Mouse (Mus musculus) megakaryocyte, embryonic 14.5 days (primary cell): ENCODE data around the gene Asxl1. TPM values are rescaled to one million over a fixed set of nuclear protein-coding genes. Genes with fewer than 3 reads are reported as not detected.
A peak's percentile ranks its signal among the peaks of the same experiment; 100 is the strongest.

Experiments used
- H3K27me3 ChIP-seq: replicated peaks from 2 replicates; pipeline ENCODE3; 2012; ENCODE audit warnings: inconsistent platforms
- H3K36me3 ChIP-seq: replicated peaks from 2 replicates; pipeline ENCODE3; 2012; ENCODE audit warnings: low read length, inconsistent platforms, mixed read lengths
- H3K4me1 ChIP-seq: 2 replicates; pipeline ENCODE4 v1.6.1; 2012; ENCODE audit warnings: inconsistent platforms
- H3K4me3 ChIP-seq: replicated peaks from 2 replicates; pipeline ENCODE3; 2012; ENCODE audit warnings: moderate library complexity, mild to moderate bottlenecking, inconsistent platforms
- H3K9me3 ChIP-seq: 2 replicates; pipeline ENCODE4 v1.6.1; 2012; ENCODE audit warnings: inconsistent platforms
- FLI1 ChIP-seq: IDR thresholded peaks from 2 replicates; pipeline ENCODE4 v1.6.1; 2012; ENCODE audit warnings: low read length, inconsistent platforms, mixed read lengths
- GATA1 ChIP-seq: IDR thresholded peaks from 3 replicates; pipeline ENCODE4 v1.6.1; 2012; ENCODE audit warnings: mixed read lengths, low read length, inconsistent platforms, borderline replicate concordance
- polyA plus RNA-seq: library from polyadenylated mRNA; stranded (reverse); fragments of >175 nt; gene quantifications from 2 replicates; pipeline ENCODE4 v1.2.3, GENCODE M21; 2012; ENCODE audit warnings: low replicate concordance; ENCODE audit not compliant: insufficient read depth

Gene Asxl1
- 1.3 and 2.1 TPM in 2 replicates for polyA plus RNA-seq

GRCm38 (mm10) chr2:153345454-153346220, at the start of gene Asxl1:
Gene Asxl1 (plus strand): TSS chr2:153345829.
- TF ChIP-seq GATA1 (no peak), FLI1 (no peak)
- Histone ChIP-seq H3K4me3 (peak within 1 kb of the TSS; percentile 96), H3K27me3 (no peaks in the 10 kb centered on the region), H3K4me1 (peaks cover 49% of the 10 kb centered on the region), H3K9me3 (no peaks in the 10 kb centered on the region), H3K36me3 (peaks cover 6% of the 10 kb centered on the region)

GRCm38 (mm10) chr2:153297771-153298170, 47.9 kb upstream of the Asxl1 start:
- no peak overlapping the region for H3K4me3 ChIP-seq
- no peak for TF ChIP-seq FLI1
- no peaks in the 10 kb centered on the region for H3K27me3 ChIP-seq
- no peaks in the 10 kb centered on the region for H3K9me3 ChIP-seq
- H3K36me3 ChIP-seq, result peaks cover 19% of the 10 kb centered on the region
- peaks cover 38% of the 10 kb centered on the region for H3K4me1 ChIP-seq

GRCm38 (mm10) chr2:153298460-153298859, 47.2 kb upstream of the Asxl1 start:
- H3K9me3 ChIP-seq, result no peaks in the 10 kb centered on the region
- H3K27me3 ChIP-seq, result no peaks in the 10 kb centered on the region
- TF ChIP-seq GATA1 (no peak), FLI1 (no peak)
- peaks cover 19% of the 10 kb centered on the region for H3K36me3 ChIP-seq
- H3K4me1 ChIP-seq, result peaks cover 36% of the 10 kb centered on the region
- no peak overlapping the region for H3K4me3 ChIP-seq

- no peak for TF ChIP-seq GATA1
- no peak for TF ChIP-seq FLI1
- H3K9me3 ChIP-seq, result no peaks in the 10 kb centered on the region
- H3K4me3 ChIP-seq, result peak overlapping the region; percentile 21
- peaks cover 18% of the 10 kb centered on the region for H3K36me3 ChIP-seq
- H3K27me3 ChIP-seq, result no peaks in the 10 kb centered on the region
- H3K4me1 ChIP-seq, result peaks cover 32% of the 10 kb centered on the region
Measured at GRCm38 (mm10) chr2:153298863-153299262, 46.8 kb upstream of the Asxl1 start.

- H3K36me3 ChIP-seq, result peaks cover 2% of the 10 kb centered on the region
- H3K27me3 ChIP-seq, result no peaks in the 10 kb centered on the region
- H3K4me3 ChIP-seq, result no peak overlapping the region
- H3K9me3 ChIP-seq, result no peaks in the 10 kb centered on the region
- no peak for TF ChIP-seq GATA1
- H3K4me1 ChIP-seq, result peaks cover 35% of the 10 kb centered on the region
Measured at GRCm38 (mm10) chr2:153301123-153301522, 44.5 kb upstream of the Asxl1 start.

- TF ChIP-seq FLI1 (no peak), GATA1 (no peak)
- Histone ChIP-seq H3K4me1 (peaks cover 16% of the 10 kb centered on the region), H3K27me3 (no peaks in the 10 kb centered on the region), H3K36me3 (no peaks in the 10 kb centered on the region), H3K4me3 (no peak overlapping the region), H3K9me3 (no peaks in the 10 kb centered on the region)
Measured at GRCm38 (mm10) chr2:153305240-153305639, 40.4 kb upstream of the Asxl1 start.

- H3K9me3 ChIP-seq, result no peaks in the 10 kb centered on the region
- H3K36me3 ChIP-seq, result no peaks in the 10 kb centered on the region
- TF ChIP-seq FLI1 (no peak), GATA1 (no peak)
- H3K4me1 ChIP-seq, result peaks cover 17% of the 10 kb centered on the region
- H3K4me3 ChIP-seq, result no peak overlapping the region
- no peaks in the 10 kb centered on the region for H3K27me3 ChIP-seq
Measured at GRCm38 (mm10) chr2:153308586-153308985, 37.0 kb upstream of the Asxl1 start.

GRCm38 (mm10) chr2:153309106-153309505, 36.5 kb upstream of the Asxl1 start:
- TF ChIP-seq FLI1, result no peak
- no peak for TF ChIP-seq GATA1
- Histone ChIP-seq H3K27me3 (no peaks in the 10 kb centered on the region), H3K36me3 (no peaks in the 10 kb centered on the region), H3K9me3 (no peaks in the 10 kb centered on the region), H3K4me3 (no peak overlapping the region), H3K4me1 (peaks cover 17% of the 10 kb centered on the region)

GRCm38 (mm10) chr2:153310228-153310627, 35.4 kb upstream of the Asxl1 start:
- Histone ChIP-seq H3K36me3 (no peaks in the 10 kb centered on the region), H3K9me3 (no peaks in the 10 kb centered on the region), H3K4me1 (peaks cover 14% of the 10 kb centered on the region), H3K27me3 (no peaks in the 10 kb centered on the region), H3K4me3 (no peak overlapping the region)
- no peak for TF ChIP-seq GATA1
- no peak for TF ChIP-seq FLI1

GRCm38 (mm10) chr2:153312884-153313283, 32.7 kb upstream of the Asxl1 start:
- Histone ChIP-seq H3K27me3 (no peaks in the 10 kb centered on the region), H3K9me3 (no peaks in the 10 kb centered on the region), H3K4me3 (no peak overlapping the region), H3K4me1 (peaks cover 7% of the 10 kb centered on the region), H3K36me3 (peaks cover 19% of the 10 kb centered on the region)
- TF ChIP-seq FLI1, result no peak
